Mouse (Mus musculus): ENCODE results near the gene Nagk.
"Not testable (repeated sequence)": the region's sequence is repeated elsewhere in the genome, so short reads cannot be mapped to it uniquely, and the experiment has no call there.

Nagk gene

DNA sequence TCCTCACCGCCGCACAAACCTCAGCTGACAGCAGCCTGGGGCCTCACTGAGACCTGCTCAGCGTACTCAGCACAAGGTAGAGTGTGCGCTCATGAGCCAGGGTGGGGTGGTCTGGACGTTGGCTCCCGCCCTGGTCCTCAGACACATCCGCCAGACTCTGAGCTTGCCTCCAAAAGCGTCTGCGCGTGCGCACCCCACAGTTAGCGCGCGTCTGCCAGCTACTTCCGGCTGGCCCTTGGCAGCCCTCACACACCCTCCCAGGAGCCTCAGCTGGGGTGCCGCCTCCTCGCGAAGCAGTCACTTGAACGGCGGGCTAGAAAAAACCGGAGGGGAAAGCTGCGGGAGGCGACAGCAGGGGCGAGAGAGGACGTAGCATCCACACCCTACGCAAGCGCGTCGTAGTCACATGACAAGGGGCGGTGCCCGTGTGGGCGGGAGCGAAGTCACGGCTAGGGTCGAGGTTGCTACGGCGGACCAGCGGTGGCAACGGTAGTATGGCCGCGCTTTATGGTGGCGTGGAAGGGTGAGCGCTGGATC is at the start of gene Nagk:
Nagk (plus strand) TSS at position 223 of the 537 bp plus-strand sequence.
- DNase-seq (ENCODE audit: low read depth, low spot score) = peak; percentile 76

GRCm38 (mm10) chr6:83745466-83745865 is 49.3 kb upstream of the Nagk start:
- no peak for DNase-seq (ENCODE audit: low read depth, low spot score)

DNA sequence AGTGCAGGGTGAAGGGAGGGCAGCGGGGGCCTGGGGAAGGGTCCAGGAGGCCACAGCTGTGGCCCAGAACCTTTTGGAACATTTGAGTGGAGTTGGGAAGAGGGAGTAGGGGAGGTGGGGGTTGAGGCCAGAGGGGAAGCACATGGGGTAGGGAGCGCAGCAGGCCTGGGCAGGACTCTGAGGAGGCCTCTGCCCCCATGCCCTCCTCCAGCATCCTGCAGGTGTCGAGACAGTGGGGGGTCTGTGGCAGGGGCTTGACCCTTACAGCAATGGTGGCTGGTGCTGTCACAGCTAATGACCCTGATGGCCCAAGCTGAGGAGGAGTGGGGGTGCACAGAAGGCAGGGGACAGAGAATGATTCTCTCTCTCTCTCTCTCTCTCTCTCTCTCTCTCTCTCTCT is 45.5 kb upstream of the Nagk start:
- DNase-seq (ENCODE audit: low read depth, low spot score) = no peak

DNA sequence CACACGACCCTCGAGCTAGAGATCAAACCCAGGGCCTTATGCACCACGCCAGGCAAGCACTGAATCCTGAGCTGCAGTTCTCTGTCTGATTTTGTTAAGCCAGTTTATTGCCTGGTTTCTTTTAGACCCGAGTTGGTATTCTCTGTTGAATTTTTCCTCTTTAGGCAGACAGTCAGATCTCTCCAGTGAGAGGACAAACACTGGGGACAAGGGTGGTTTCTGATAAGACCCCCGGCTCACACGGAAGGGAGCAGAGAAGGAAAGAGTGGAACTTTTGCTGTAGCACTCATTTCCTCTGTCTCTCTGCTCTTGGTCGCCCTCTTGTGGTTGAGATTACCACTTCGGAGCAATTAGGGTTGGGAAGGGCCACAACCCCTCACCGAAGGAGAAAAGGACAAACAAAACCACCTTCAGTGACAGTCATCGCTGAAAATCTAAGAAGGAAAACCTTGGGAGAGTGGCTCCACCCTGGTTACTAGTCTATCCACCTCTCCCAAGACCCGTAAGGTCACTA is 44.6 kb upstream of the Nagk start:
- peak; percentile 36 for DNase-seq (ENCODE audit: low read depth, low spot score)

DNA sequence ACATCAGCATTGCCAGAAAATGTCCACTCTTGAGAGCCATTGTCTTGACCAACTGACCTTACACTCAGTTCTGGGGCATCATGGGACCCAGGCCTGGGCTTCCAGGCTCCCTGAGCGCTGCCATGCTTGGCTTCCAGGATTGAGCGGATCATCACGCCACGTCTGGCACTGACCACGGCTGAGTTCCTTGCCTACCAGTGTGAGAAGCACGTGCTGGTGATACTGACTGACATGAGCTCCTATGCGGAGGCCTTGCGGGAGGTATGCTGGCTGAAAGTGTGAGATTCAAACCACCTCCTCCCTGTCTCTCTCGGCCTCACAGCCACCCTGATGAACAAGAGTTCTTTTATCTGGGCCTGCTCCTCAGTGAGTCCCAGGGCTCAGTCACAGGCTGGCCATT is 38.7 kb upstream of the Nagk start:
- no peak for DNase-seq (ENCODE audit: low read depth, low spot score)

DNA sequence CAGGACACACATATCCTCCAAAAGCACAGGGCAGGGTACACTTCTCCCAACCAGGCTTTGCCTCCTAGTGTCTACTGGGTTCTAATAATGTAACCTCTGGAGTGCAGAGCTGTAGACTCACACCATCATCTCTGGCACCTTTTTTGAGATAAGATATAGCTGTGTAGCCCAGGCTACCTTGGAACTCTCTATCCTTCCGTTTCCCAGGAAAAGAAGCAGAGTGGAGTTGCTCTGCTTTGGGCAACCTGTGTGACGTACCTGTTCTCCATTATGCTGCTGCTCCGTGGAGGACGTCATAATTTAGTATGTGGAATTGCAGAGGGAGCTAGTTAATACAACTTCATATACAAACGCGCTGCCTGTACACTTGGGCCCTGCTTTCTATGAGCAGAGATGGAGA is 32.4 kb upstream of the Nagk start, which contains the start of gene Ankrd53:
Ankrd53 (plus strand) TSS at position 301 of the 400 bp plus-strand sequence.
- no peak for DNase-seq (ENCODE audit: low read depth, low spot score)

DNA sequence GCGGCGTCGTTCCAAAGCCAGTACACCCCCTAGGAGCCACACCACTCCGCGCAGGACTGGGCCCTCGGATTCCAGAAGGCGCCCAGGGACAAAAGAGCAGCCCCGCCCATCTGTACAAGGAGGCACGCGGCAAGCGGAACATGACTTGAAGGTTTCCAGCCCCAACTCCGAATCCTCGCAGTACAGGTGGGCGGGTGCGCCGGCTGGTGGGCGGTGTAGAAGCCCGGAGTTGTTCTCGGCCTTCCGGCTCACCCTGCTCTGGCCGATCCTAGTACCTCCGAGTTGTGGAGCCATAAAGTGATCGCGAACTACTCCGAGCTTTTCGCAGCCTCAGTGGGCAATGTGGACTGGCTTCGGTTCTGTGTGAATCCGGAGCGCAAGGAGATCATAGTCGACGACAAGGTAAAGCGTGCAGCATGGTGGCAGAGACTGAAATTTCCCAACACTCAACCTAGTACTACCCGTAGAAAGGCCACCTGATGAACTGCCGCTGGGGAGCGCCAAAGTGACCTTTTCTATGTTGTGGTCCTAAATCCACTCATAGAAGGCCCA is 31.8 kb upstream of the Nagk start:
- DNase-seq (ENCODE audit: low read depth, low spot score) = no peak

DNA sequence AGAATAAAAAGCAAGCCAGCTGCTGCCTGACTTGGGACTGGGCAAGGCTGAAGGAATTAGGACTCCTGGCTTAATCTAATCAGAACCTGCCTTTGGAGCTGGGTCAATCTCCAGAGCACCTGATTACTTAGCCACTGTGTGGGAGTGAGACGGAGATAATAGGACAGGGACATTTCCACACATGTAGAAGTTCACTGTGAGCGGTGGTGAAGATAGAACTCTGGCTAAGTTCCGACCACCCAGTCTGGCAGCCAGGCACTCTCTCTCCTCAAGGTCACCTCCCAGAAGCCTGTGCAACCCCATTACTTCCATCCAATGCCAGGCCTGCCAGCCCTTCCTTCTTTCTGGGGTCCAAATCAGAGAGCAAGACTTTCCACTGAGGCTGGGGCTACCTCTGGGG is 27.8 kb upstream of the Nagk start:
- peak; percentile 76 for DNase-seq (ENCODE audit: low read depth, low spot score)

- no peak for DNase-seq (ENCODE audit: low read depth, low spot score)
These were observed 26.3 kb upstream of the Nagk start for GRCm38 (mm10) chr6:83768485-83768884.

DNA sequence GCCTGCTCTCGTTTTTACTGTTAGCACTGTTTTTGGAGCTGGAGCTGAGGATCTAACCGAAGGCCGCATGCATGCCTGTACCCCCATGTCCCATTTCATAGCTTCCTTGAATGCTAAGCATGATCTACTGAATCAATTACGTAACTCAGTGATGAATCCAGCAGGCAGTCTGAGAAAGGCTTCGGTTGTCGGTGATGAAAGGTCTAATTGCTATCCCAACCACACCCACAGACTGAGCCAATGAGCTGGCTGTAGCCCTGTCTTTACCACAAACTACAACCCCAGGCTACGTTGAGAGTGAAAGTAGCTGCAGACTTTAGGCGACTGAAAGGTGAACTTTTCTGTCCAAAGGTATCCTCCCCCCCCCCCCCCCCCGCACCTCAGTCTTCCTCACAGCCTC is 20.7 kb upstream of the Nagk start:
- DNase-seq (ENCODE audit: low read depth, low spot score) = no peak

GRCm38 (mm10) chr6:83774781-83775563 is 19.8 kb upstream of the Nagk start:
- no peak for DNase-seq (ENCODE audit: low read depth, low spot score)

GRCm38 (mm10) chr6:83775638-83776293 is 19.0 kb upstream of the Nagk start, which contains the start of gene Tex261:
TSS of gene Tex261 (minus strand) at chr6:83775813.
- DNase-seq (ENCODE audit: low read depth, low spot score) = peak; percentile 81

DNA sequence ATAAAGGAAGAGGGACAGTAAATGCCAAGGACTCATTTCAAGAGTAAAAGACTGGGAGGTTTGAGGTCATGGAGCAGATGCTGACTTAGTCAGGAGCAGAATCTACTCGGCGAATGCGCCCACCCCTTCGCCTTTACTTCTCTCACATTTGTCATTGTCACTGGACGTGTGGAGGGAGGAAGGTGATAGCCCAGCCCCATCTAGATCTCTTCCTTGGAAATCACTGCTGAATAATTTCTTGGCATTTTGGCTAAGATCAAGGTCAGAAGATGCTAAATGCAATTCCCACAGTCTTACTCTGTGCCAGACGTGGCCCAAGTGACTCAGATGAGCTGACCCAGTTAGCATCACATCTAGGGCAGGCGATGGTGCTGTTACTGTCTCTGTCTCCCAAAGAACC is 16.5 kb upstream of the Nagk start:
- no peak for DNase-seq (ENCODE audit: low read depth, low spot score)

DNA sequence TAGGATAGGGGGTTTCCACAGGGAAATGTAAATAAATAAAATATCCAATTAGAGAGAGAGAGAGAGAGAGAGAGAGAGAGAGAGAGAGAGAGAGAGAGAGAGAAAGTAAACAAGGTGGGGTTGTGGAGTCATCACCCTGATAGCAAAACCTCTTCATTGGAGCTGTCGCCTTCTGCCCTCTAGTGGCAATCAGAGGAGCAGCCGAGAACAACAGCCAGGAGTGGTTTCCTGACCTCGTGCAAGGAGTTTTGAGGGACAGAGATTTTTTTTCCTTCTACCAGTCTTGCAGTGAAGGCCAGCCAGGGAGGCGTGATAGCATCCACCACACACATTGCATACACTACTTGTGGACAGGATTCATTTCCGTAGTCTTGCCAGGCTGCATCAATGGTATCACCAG is 15.8 kb upstream of the Nagk start:
- peak; percentile 49 for DNase-seq (ENCODE audit: low read depth, low spot score)

DNA sequence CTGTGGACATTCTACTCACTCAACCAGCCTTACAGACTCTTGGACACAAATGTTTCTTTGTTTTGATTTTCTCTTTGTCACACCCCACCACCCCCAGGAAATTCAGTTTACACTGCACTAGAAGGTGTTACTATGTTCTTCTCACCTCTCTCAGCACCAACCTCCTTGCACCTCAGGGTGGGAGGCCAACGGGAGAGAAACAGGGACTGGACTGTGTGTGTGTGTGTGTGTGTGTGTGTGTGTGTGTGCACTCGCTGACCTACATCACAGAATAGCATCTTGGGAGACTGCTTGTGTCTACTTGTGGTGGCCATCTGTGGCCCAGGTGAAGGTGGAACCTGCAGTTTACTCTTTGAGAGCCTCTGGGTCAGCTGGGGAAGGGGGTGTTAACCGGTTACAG is 8.4 kb upstream of the Nagk start:
- no peak for DNase-seq (ENCODE audit: low read depth, low spot score)

GRCm38 (mm10) chr6:83788554-83788953 is 6.2 kb upstream of the Nagk start:
- no peak for DNase-seq (ENCODE audit: low read depth, low spot score)

GRCm38 (mm10) chr6:83790533-83790932 is 4.2 kb upstream of the Nagk start:
- not testable (repeated sequence) for DNase-seq (ENCODE audit: low read depth, low spot score)

DNA sequence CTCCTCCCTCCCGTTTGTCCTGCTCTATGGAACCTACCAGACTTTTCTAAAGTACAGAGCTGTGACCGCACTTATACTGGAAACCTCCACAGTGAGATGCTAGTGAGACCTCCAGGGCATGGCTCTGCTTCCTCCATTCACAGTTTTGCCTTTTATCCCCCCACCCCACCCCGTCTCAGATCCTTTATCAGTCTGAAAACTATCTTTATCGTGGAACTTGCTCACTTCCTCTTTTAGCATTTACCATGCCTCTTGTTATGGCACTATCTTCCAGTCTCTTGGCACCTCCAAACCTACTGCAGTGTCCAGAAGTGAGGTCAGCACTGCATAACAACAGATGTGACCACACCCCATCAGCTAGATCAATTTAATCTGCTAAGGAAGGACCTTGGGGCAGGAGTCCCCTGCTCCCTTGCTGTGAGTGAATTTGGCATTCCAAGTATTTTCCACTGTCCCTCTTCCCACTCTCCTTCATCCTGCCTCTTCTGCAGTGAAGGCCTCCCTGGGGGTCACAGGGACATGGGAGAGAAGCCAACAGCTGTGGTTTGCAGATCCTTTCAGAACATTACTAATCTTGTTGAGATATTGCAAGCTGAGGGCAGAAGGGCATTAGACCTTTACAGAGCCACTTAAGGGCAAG is 3.4 kb upstream of the Nagk start:
- no peak for DNase-seq (ENCODE audit: low read depth, low spot score)

GRCm38 (mm10) chr6:83795492-83795900 is 714 bp downstream of the Nagk start:
- DNase-seq (ENCODE audit: low read depth, low spot score) = no peak

DNA sequence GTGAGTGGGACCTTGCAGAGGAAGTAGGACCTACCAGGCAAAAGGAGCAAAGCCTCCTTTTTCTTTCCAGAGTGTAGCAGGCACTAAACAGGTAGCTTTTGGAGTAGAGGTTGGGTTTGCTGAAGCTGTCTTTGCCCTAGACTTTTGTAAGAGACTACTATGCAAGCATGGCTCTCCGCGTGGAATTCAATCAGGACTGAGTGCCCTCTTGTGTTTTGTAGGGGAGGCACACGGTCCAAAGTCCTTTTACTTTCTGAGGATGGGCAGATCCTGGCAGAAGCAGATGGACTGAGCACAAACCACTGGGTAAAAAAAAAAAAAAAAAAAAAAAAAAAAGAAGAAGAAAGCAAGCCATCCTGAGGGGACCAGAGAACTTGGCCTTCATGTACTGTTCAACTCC is 1.9 kb downstream of the Nagk start:
- DNase-seq (ENCODE audit: low read depth, low spot score) = no peak

- DNase-seq (ENCODE audit: low read depth, low spot score) = no peak
These were observed 7.3 kb downstream of the Nagk start for GRCm38 (mm10) chr6:83802033-83802432.

DNA sequence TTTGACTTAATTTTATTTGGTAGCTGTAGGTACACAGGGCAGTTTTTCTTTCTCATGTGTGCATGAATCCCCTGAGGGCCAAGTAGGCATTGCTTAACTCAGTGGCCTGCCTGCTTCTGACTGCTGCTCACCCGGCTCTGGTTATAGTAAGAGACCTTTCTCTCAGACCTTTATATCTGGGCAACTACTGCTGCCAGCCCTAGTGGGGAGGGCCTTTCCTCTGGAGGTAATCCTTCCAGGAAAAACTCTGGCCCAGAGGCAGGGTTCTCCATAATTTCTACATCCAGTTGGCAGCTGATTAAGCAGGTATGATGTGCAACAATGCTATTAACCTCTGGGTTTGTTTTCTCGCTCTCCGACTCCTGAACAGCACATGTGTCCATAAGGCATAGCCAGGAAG is 8.1 kb downstream of the Nagk start:
- no peak for DNase-seq (ENCODE audit: low read depth, low spot score)
